Mouse (Mus musculus) cerebellum, adult 9-11 months (tissue): Measurements from ENCODE around the gene Mrpl9.
A peak's percentile ranks its signal among the peaks of the same experiment; 100 is the strongest.

Experiments
- DNase-seq: peaks from one replicate; pipeline ENCODE4 v3.0.0; 2022

The Mrpl9 gene

DNA sequence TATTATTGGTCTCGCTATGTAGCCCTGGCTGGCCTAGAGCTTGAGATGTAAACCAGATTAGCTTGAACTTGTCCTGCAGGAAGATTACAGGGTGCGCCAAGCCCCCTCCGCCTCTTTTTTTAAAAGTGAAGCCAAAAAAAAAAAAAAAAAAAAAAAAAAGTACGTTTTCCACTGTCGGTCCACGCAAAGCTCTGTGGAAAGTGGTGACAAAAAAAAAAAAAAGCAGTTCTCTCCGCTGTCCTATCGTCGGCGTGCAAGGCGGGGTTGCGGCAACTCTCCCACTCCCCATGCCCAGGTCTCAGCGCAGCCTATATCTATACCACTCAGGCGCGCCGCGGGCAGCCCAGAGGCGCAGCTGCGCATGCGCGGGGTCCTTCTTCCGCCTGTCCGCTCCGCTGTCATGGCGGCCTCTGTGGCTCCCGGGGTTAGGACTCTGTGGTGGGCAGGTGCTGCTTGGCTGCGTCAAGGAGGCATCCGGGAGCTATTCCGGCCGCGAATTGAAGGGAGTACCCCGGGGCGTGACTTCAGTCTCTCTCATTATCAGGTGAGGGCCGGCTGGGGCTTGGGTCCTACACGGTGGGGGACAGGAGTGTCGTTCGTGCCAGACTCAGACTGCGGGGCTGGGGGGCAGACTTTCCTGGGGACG is at the start of gene Mrpl9:
Gene Mrpl9, plus strand, starts transcription at position 368 of the 646 bp plus-strand sequence.
- DNase-seq: peak; percentile 94

DNA sequence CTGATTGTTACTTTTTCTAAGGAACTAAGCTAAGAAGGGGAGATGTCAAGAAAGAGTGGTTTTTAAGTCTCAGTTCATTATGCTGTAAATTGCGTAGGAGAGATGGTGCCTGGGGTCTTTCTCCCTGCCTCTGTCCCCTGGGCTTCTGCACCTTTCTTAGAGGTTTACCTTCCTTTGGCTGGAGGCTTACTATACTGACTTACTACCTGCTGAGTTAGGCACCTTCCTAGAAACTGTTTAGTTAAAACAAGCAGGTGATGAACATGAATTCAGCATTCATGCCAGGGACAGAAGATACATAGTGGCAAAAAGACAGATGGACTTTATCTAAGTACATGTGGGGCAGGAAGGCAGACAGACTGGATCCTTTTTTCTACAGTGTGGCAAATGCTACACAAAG is 46.8 kb upstream of the Mrpl9 start:
- no peak for DNase-seq

DNA sequence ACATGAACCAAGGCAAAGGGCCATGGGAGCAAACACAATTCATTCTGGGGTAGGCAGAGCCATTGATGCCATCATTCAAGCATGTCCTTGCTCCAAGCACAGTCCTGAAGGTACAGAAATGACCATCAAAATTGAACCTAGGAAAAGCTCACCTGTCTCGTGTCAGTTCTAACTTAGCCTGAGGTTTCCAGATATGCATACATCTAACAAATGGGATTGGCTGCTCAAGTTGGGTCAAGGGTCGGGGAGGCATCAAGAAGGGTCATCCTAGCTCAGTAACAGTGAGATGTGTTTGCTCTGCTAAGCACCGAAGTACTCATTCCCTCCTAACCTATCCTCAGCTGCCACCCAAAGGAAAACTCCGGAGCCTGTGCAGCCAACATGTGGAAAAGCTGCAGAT is 46.3 kb upstream of the Mrpl9 start:
- DNase-seq: no peak

DNA sequence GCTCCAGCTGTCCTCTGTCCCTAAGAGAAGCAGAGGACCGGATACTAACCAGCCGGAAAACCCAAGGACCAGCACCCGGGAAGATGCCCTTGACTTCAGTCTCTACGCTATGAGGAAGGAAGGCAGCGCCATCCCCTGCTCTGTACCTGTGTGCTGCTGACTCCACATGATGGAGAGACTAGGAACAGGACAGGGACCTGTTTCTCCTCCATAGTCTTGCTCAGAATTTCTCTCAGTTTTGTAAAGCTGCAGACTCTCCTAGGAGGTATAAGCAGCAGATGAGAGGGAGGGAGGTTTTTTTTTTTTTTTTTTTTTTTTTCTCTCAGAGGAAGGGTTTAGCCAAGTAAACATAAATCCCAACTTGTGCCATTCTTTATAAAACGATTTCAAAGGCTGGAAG is 44.9 kb upstream of the Mrpl9 start, which contains the start of gene Lingo4:
Gene Lingo4, plus strand, starts transcription at position 301 of the 400 bp plus-strand sequence.
- no peak for DNase-seq

DNA sequence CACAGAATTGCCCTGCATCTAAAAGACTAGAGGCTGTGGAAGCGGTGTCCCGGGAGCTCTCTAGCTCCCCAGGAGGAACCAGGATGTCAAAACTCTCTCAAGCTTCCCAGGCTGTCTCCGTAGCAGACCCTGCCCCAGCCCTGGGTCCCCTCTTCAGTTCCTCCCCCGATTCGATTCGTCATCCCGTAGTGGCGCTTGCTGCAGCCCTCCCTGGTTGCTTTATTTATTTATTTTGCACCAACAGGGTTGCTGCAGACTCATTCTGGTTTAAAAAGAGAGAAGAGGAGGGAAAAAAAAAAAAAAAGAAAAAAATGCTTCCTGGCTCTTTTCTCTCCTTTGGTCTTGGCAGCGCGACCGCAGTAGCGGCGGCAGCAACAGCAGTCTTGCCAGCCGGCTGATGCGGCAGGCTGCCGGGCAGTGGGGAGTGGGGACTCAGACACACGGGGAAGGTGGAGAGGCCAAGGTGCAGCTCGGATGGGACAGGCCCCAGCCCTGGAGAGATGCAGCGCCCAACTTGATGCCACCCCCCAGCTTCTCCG is 44.1 kb upstream of the Mrpl9 start:
- DNase-seq: peak; percentile 43

DNA sequence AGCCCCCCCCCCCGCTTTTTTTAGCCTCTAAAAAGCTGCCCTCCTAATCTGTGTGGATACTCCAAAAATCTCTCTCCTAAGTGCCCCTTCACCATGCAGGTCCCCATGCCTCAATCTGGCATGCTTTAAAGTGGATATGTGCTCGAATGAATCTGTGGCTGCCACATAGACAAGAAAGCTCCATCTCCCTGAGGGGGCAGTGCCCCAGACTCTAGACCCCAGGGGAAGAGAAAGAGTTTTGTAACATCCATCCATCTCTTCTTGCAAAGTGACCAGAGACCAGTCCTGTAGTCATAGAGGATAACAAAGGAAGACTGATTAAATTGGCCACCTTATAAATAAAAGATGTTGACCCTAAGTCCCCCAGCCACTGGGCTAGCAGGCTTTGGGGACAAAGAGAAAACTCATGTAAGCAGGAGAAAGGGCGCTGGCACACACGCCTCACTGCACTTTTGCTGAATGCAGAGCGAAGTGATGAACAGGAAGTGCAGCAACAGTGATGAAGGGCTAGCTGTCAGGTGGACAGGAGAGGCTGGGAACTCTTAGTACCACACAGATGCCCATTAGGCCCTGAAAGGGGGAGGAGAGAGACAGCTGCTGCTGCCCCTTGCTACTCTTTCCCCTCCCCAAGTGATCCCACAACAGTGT is 43.3 kb upstream of the Mrpl9 start:
- no peak for DNase-seq

DNA sequence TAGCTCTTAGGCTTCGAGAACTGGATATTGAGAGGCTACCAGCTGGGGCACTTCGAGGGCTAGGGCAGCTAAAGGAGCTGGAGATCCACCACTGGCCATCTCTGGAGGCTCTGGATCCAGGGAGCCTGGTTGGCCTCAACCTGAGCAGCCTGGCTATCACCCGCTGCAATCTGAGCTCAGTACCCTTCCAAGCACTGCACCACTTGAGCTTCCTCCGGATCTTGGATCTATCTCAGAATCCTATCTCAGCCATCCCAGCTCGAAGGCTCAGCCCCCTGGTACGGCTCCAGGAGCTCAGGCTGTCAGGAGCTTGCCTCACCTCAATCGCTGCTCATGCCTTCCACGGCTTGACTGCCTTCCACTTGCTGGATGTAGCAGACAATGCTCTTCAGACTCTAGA is 40.7 kb upstream of the Mrpl9 start:
- no peak for DNase-seq

DNA sequence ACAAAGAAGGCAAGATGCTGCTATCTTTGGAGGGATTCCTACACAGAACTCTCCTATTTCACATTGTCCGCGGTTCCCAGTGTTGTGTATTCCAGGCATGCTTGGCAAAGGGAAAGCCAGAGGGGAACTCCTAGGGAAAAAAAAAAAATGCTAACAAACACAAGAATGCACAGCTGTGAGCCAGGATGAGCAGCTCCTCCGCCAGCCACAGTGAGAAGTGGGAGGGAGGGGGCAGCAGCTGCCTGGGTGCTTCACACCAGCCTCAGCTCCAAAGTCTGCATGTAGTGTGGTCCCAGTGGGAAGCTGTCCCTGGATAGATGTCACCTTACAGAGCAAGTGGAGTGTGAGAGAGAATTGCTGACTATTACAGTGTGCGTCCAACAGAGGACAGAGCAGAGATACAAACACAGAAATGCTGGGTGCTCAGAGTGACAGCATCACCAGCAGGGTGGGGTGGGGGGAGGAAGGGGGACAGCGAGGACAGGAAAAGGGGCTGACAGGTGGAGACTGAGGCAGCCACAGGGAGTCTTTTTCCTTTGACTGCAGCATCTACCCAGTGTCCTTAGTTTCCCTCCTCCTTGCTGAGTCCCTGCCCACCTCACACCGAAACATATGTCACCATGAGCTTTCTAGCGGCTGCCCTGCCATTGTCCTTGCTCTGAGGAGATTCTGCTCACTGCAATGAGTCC is 38.6 kb upstream of the Mrpl9 start:
- DNase-seq: no peak

DNA sequence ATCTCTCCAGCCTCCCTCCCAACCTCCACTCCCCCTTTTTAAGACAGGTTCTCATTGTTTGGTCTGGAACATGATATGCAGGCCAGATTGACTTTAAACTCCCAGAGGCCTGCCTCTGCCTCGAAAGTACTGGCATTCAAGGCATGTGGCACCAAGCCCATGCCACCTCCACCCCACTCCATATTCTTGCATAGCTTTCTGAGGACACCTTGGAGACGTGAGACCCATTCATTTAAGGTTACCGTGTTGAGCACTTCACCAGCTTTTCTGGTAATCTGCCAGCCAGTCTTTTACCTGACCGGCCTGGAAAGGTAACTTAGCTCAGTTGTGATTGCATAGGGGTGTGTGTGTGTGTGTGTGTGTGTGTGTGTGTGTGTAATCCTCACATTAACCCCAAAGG is 37.6 kb upstream of the Mrpl9 start:
- no peak for DNase-seq

DNA sequence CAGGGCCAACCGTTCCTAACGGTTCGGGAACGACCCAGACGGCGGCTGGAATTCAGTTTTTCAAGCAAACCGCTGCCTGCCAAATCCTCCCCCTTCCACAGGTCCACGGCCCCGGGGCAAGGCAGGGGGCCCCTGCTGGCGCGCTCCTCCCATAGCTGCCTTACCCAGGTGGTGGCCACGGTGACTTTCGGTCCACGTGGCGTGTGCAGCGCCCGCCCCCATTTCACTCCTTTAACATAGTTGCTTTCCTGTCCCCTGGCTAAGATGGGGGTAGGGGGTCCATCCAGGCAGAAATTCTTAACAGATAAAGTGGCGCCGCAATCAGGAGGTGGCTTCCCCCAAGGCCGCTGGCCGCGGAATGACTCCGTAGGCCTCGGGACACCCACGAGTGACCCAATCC is 30.6 kb upstream of the Mrpl9 start:
- DNase-seq: no peak

DNA sequence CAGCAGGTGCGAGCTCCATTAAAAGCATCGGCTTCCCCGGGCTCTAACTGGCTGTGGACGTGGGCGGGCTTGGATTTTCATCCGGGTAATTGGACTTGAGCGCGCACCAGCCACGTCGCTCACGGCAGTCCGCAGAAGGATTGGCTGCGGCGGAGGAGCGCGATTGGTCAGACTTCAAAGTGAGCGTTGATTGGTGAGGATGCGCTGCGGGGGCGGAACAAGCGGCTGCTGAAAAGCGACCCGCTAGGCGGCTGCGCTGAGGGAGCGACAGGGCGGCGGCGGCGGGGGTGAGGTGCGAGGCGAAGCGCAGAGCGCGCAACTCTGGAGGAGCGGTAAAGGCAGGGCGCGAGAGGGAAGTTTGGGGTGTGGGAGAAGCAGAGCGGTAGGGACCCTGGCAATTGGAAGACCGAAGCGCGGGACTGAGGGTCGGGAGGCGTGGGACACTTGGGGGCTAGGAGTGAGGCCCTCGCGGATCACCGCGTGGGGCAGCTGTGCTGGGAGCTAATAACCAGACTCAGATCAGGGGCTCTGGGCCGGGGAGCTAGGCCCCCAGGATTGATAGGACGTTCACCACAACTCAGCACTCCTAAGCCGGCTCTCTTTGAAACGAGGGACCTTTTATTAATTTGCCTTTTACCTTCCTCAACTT is 30.0 kb upstream of the Mrpl9 start, which contains the start of gene Tdrkh:
Gene Tdrkh, plus strand, starts transcription at position 243 of the 649 bp plus-strand sequence.
- DNase-seq: peak; percentile 99

DNA sequence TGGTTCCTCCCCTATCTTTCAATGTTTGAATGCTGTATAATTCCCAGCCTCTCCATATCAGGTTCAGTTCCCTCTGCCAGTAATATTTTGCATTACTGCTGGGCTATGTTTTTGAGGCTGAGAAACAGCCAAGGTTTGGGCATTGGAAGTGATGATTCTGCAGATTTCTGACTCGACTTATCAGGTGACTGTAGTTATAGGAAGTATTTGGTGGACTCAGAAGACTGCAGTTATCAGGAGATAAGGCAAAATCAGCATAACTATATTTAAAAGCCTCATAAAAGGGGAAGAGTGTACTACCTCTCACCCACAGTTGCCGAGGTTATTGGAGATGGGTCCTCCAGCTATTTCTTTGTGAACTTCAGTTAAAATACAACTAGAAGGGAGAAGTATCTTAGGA is 12.1 kb upstream of the Mrpl9 start:
- no peak for DNase-seq

DNA sequence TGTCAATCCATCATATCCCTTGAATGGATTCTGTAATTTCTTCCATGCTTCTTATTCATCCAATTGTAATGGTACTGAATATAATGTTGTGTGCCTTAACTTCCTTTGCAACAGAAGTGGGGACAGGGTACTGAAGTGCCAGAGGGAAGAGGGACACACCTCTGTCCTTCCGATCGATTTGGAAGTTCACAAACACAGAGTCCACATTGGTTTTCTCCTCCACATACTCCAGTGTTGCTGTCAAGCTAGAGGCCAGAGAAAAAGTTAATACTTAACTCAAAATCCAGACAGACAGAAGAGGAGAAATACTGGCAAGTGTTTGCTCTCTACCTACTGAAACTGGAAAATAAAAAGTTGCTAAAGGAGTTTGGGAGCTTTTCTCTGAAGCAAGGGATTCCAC is 8.8 kb upstream of the Mrpl9 start:
- DNase-seq: no peak

DNA sequence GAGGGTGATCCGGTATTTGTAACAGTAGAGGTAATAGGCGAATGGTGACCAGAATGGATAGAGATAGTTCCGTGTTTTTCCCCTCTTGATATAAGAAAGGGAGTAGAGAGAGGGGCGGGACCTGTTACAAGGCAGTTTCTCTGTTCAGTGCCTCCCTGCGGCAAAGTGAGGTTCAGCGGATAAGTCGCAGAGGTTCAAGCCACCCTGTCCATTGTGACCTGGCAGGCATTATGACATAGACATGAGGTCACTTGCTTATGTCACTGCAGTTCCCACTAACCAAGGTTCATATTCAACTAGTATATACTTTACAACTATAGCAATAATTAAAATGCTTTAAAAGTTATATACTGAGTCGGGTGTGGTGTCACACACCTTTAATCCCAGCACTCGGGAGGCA is 6.7 kb upstream of the Mrpl9 start:
- no peak for DNase-seq

DNA sequence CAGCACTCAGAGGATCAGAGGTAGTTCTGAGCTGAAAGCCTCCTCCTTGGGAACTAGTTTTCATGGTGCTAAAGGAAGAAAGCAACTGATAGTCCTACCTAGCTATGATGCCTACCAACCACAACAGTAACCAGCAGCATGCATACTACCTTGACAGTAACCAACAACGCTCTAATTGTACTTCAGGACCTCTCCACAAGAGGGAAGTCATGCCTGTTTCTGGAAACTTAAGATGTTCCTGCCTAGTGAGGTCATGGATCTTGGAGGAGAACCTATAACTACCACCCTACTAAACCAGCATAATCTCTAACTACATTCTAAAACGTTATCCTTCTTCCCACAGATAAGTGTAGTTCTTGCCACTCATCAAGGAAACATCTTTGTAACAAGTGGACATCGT is 1.9 kb upstream of the Mrpl9 start:
- DNase-seq: no peak

DNA sequence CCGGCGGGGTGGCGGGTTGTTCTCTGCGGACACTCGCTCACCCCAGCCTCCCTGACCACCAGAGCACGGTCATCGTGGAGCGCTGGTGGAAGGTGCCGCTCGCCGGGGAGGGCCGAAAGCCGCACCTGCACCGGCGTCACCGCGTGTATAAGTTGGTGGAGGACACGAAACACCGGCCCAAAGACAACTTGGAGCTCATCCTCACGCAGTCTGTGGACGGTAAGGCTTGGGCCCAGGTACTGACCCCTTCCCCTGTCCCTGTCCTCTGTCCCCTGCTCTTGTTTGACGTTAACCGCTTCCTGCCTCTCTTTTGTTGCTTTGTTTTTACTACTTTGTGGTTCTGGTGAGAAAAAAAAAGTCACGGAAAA is 463 bp downstream of the Mrpl9 start, which contains the start of gene Oaz3:
Gene Oaz3, minus strand, starts transcription at position 319 of the 368 bp plus-strand sequence.
- no peak for DNase-seq

DNA sequence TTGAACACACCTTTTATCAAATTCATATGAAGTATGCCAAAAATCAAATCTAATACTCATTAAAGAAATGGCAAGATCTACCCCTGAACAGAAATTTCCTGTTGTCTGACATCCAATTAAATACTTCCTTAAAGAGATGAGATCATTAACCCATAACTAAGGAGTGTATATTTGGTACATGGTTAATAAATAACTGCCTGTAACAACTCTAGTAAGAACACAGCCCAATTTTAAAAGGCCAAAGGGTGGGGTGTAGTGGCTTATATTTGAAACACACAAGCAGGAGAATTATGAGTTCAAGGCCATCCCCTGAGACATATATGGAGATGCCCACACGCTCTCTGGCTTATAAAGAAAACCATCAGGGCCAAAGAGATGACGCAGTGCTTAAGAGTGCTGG is 6.3 kb downstream of the Mrpl9 start:
- DNase-seq: no peak

DNA sequence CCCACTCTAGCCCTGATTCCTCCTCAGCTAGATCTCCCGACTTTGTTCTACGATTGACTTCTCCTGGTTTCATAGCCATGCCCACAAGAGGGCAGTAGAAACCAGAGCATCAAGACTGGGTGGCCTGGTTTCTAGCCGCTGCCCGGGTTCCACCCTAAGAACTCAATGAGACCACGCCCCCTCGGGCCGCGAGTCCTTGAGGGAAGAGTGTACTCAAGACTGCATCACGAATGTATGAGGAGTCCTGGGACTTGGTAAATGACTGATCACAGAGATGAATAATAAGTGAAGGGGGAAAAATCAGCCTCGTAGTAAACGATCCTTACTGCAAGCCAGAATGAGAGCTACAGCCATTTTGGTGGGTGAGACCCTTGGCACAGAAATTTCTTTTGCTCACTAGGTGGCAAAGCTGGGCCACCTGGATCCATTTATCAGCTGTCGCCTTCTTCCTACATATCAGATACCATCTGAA is 13.4 kb downstream of the Mrpl9 start:
- DNase-seq: peak; percentile 80

DNA sequence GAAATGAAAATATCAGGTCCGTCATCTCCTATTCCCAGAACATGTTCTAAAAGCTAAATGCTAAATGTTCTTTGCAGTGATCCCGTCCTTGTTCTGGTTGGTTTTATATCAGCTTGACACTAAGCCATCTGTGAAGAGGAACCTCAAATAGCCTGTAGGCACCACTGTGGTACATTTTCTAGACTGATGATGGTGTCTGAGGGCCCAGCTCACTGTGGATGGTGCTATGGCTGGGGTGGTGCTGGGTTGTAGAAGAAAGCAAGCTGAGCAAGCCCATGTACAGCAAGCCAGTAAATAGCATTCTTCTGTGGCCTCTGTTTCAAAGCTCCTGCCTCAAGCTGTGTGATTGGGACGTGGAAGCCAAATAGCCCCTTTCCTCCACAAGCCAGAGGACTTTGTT is 13.9 kb downstream of the Mrpl9 start:
- no peak for DNase-seq

DNA sequence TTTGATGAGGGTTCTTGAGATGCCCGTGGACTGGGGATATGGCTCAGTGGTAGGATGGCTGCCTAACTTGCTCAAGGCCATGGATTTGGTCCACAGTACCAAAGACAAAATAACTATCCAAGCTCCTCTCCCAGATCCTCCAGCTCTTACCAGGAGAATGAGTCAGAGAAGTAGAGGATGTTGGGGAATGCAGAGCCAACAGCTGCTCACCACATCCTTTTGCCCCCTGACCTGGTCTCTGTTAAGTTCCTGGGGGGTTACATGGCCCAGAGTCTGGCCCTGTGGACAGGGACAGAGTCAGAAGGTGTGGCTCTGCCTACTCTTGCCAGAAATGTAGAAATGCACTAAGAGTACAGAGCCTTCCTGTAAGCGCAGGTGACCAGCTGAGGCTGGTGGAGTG is 16.7 kb downstream of the Mrpl9 start:
- no peak for DNase-seq

DNA sequence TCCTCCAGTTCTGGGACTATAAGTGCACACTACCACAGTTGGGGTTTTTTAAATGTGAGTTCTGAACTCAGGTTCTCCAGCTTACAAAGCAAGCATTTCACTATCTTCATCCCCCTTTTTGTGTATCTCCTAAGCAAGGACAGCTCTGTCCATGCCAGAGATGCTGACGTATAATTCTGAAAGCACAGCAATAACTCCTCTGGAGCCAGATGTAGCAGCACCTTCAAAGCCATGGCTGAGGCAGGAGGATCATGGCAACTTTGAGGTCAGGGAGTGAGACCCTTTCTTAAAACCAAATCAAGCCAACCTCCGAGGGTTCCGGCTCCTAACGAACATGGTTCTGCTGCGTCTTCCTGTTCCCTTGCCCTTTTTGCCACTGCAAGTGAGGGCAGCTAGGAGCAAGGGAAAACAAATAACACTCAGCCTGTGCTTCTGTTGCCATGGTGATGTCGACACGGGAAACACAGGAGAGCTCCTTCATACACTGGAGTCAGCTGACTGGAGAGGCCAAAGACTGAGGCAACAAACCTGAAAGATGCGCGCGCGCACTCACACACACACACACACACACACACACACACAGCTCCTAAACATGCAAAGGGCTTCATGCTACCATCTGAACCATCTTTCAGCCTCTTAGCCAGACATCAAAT is 20.9 kb downstream of the Mrpl9 start:
- DNase-seq: no peak

DNA sequence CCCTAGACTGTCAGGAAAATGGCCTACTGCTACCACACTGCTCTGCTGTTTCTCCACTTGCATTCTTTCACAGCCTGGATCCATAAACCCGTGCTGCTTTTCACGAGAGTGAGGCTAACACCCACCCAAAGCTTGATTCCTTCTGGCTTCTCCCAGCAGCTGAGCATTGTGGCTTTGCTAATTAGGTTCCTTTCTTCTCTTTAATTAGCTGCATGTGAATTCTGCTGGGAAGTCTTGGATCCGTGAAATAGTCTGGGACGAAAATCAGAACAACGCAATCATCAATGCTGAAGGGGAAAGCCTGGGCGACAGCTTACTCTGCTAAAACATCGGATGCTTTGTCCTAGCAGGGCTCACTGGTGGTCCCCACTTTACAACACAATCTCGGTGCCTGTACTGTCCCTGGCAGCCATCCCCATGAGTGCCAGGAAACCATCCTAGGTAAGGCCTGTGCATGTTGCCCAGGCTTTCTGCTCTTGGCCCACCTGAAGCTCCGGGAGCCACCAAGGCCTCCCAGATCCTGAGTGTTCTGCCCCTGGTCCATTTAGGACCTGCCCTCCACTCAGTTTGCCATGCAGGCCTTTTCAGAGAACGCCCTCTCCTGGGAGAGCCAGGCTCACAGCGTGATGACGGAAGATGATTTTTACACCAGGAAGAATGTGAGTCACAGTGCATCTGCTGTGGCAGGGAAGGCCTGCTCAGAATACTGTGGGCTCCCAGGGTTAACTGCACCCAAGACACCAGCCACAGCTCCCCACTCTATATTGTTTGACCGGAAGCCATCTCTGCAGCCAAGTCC is 22.7 kb downstream of the Mrpl9 start:
- DNase-seq: no peak
